Mouse (Mus musculus) ovary, adult 18-20 months (tissue): ENCODE results near the gene Hist1h2bl.
A peak's percentile ranks its signal among the peaks of the same experiment; 100 is the strongest.
"Not testable (repeated sequence)": the region's sequence is repeated elsewhere in the genome, so short reads cannot be mapped to it uniquely, and the experiment has no call there.

Experiments
- DNase-seq: peaks from one replicate; pipeline ENCODE4 v3.0.0; 2022; ENCODE audit warnings: low spot score, mixed read lengths

The Hist1h2bl gene

DNA sequence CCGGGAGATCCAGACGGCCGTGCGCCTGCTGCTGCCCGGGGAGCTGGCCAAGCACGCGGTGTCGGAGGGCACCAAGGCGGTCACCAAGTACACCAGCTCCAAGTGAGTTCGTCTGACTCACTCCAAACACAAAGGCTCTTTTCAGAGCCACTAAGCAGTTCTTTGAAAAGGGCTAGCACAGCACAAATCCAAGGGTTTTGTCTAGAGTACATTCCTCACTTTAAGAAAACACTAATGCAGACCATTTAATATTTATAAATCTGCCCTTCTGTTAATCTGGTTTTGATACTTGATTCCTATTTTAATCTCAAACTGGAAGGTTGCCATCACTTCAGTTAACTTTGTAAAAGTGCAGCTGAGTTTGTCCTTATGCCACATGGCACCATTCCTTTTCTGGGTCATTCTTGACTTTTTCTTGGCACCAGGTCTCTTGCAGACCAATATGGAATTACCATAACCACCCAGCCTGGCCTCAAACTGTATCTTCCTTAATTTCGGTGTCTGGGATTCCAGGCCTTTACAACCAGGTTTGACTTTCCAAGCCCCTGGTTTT is 6.5 kb upstream of the Hist1h2bl start:
- no peak for DNase-seq

DNA sequence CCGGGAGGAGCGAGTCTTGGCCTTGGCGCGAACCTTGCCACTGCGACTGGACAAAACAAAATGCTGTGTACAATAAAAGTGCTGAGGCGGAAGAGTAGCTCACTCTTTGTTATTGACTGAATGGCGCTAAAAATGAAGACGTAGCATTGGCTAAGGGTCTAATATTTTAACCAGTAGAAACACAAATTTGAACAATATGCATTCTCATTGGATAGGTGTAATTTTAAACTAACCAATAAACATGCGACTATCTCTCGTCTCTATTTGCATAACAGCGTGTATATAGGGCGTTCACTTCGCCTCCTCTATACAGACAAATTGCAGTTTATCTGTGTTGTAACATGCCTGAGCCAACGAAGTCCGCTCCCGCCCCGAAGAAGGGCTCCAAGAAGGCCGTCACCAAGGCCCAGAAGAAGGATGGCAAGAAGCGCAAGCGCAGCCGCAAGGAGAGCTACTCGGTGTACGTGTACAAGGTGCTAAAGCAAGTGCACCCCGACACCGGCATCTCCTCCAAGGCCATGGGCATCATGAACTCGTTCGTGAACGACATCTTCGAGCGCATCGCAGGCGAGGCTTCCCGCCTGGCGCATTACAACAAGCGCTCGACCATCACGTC is 5.9 kb upstream of the Hist1h2bl start, which contains the start of gene Hist1h2bm:
Gene Hist1h2bm, plus strand, starts transcription at position 288 of the 616 bp plus-strand sequence.
- peak; percentile 55 for DNase-seq

DNA sequence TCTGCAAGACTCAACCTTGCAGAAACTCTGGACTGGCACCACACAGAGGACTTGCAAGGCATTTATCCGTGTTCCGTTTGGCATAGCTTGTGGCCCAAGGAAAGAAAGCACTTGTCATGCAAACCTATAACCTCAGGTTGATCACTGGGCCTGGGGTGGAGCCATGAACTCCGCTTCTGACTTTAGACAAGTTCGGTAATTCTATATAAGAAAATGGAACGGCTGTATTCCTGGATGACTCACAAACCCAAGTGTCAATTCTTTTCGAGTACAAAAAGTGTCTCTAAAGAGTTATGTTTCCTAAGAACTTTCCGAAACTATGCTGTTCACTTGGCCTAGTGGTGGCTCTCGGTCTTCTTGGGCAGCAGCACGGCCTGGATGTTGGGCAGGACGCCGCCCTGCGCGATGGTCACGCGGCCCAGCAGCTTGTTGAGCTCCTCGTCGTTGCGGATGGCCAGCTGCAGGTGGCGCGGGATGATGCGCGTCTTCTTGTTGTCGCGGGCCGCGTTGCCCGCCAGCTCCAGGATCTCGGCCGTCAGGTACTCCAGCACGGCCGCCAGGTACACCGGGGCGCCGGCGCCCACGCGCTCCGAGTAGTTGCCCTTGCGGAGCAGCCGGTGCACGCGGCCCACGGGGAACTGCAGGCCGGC is 5.3 kb upstream of the Hist1h2bl start:
- not testable (repeated sequence) for DNase-seq

DNA sequence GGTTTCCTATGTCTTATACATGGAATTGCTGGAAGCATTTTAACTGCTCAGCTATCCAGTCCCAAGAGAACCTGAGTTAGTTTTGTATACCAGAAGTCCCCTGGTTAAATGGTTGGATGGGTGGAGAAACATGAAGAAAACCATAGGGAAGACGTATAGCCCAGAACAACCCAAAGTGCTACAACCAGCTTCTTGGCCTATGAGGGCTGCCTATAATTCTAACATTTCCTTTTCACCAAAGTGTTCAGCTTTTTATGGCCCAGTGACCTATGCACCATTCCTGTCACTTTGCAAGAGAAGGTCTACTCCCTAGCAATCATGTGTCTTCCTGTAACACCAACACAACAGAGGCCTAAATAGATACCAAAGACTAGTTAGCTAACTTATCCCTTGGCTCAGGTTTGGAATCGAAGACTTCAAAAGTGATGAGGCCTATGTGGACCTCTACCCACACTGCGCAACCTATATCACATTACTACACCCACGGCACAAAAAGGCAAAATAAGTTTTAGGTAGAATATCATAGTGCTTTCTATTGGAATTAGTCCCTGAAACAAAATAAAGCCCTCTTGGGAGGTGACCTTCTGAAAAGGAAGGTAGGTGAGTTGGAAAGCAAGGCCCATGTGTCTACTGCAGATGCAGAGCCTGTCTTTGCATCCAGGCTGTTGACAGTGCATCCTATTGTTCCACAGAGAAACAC is 2.6 kb upstream of the Hist1h2bl start:
- DNase-seq = no peak

DNA sequence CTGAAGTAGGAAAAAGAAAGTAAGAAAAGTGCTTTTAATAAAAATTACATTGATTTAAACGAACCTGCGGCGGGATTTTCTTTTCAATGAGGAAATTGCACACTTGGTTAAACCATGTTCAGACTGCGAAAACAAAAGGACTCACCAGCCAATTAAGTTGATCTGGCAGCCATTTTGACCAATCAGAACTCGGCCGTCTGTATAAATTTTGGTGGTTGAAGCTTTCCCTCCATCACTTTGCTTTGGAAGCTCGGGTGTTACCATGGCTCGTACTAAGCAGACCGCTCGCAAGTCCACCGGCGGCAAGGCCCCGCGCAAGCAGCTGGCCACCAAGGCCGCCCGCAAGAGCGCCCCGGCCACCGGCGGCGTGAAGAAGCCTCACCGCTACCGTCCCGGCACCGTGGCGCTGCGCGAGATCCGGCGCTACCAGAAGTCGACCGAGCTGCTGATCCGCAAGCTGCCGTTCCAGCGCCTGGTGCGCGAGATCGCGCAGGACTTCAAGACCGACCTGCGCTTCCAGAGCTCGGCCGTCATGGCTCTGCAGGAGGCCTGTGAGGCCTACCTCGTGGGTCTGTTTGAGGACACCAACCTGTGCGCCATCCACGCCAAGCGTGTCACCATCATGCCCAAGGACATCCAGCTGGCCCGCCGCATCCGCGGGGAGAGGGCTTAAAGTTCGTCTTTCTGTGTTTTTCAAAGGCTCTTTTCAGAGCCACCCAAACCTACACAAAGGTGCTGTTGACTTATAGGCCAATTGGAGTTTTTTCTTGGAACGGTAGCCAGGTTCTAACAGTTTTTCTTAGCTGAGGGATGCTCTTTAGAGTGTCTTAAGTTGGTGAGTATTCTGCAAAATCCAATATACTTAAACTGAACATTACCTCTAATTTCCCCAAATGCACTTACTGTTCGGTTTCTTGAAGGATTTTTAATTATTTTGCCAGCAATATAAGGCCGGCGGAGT is 1.7 kb upstream of the Hist1h2bl start, which contains the start of gene Hist1h3h:
Gene Hist1h3h, plus strand, starts transcription at position 263 of the 961 bp plus-strand sequence.
- DNase-seq = peak; percentile 76

DNA sequence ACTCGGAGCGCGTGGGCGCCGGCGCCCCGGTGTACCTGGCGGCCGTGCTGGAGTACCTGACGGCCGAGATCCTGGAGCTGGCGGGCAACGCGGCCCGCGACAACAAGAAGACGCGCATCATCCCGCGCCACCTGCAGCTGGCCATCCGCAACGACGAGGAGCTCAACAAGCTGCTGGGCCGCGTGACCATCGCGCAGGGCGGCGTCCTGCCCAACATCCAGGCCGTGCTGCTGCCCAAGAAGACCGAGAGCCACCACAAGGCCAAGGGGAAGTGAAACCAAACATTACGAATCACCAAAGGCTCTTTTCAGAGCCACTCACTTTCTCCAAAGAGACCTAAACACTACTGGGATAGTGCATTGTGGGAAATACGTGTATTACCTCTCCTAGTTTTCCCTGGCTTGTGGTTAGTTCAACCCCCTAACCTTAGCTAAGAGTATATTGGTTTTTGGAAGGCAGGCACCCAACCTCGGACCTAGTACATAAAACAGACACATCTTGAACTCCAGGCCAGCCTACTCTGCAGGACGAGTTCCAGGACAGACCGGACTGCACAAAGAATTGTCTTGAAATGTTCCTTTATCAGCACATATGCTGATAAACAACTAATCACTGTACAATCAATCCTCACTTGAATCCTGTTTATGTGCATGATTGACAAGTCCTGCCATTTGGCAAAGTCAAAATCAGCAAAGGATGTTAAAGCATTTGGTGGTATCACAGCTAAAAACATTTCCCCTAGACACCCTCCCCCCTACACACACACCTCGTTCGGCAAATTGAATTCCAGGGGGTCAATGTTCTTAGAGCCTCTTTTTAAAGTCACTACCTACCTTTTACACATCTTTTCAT is 823 bp upstream of the Hist1h2bl start:
- not testable (repeated sequence) for DNase-seq

DNA sequence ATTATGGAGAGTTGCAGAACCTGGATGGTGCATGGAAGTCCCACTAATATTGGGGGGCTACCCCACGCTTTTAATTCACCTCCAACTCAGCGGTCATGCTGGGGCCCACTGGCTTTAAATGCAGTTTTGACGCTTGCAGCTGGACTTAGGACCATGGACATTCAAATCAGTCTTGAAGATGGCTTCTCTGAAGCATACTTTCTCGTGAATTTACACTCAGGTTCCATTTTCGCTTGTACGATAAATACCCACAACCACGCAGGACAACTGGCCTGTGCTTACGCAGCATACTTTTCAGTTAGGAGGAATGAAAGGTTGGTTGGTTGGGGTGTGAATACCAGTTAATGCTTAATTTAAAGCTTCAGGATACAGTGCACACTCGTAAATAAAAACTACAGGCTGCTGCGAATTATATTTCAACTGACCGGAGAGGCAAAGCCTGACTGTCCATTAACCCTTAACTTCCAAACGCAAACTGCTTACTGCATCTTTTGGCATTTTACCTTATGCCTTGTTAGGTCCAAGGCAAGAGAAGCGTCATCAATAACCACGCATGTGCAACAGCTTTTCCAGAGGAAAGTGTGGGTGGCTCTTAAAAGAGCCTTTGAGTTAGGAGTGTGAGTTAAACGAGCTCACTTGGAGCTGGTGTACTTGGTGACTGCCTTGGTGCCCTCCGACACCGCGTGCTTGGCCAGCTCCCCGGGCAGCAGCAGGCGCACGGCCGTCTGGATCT is 646 bp downstream of the Hist1h2bl start:
- DNase-seq = no peak

DNA sequence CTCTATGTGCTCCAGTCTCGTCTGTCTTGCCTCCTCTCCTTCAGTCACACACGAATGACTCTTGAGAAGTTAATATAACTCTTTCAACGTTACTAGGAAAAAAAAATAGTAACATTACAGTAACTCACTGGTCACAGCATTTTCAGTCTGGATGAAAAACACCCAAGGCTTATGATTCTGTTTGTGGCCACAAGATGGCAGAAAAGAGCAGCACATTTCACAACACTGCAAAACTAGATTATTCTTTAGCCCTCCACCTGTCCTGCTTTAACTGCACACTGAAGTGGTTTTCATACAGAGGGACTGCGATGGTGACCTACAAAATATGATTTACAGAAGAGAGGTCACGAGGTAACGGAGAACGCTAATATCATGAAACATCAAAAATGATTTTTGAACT is 1.2 kb downstream of the Hist1h2bl start:
- no peak for DNase-seq

DNA sequence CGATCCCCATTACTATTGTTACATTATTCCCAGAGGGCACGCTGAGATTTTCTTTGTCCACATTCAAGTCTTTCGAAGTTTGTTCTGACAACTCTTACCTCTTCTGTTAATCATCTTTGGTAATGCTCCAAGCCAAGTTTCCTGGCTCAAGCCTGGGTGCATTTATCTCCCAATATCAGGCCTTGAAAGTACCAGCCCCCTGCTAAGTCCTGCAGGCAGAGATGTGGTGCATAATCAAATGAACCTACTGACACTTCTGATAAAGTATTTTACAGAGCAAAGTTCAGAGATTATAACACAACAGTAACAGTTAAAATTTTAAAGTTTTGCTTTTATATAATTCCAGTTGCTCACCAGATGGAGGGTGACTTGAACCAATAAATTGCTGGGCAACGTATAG is 4.2 kb downstream of the Hist1h2bl start:
- no peak for DNase-seq

DNA sequence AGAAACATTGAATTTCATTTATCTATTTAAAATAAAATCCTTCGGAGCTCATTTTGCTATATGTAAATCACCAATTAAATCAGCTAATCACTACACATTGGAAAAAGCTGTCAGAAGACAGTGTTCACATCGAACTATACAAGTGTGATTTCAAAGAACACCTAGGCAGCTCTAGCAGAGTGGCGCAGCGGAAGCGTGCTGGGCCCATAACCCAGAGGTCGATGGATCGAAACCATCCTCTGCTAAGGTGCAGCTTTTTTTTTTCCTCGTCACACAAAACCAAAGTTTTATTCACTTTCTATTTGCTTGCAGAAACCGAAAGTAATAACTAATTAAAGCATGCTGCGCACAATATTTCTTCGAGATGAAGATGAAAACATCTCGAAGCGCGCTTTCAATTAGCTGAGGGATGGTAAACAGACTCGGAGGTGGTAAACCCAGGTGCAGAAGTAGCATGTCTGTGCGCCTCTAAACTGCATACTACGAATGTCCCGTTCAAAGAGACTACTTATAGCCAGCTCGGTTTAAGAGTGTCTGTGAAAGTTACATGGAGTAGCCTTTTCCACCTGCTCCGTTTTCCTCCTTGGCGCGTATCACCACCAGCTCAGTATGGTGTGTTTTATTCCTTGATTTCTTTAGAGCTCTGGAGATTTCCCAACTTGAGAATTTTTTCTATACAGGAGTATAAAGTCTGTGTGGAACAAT is 5.0 kb downstream of the Hist1h2bl start:
- DNase-seq = peak; percentile 41

DNA sequence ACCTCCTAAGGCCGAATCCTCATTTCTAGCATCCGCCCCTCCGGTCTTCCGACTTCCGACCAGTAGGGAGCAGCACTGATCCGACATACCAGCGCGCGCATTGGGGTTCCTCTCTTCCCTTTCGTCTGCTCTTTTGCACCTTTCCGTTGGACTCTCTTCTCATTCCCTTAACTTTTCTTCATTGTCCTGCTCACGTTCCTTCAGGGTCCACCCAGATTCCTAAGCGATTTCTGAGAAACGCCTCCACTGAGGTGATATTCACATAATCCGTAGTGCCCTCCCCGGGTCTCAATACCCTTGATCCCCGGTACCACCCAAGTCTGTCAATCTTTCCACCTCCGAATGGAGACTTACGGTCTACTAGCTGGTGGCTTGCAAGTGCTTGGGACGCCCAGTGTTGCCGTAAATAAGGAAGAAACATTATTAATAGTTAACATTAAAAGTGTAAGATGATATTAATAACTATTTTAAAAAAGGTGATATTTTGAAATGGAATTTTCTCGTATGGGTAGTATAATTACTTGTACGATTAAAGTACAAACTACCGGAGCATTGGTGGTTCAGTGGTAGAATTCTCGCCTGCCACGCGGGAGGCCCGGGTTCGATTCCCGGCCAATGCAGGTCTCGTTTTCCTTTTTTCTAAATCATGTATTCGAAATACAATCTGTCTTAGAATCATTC is 5.8 kb downstream of the Hist1h2bl start:
- DNase-seq = peak; percentile 65

DNA sequence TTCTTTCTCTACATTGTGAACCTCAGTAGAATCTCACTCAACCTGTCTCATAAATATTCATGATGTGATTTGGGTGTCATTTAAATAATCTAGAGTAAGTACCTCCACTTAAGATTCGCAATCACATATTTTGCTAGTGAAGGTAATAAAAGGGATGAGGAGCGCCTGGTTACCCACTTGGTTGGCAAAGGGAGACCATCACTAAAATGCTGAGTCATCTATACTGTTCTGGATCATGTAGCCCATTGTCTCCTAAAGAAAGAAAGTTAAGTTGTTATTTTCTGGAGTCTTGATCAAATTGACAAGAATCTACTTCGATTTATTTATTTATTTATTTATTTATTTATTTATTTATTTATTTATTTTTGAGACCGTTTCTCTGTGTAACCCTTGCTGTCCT is 9.3 kb downstream of the Hist1h2bl start:
- no peak for DNase-seq

DNA sequence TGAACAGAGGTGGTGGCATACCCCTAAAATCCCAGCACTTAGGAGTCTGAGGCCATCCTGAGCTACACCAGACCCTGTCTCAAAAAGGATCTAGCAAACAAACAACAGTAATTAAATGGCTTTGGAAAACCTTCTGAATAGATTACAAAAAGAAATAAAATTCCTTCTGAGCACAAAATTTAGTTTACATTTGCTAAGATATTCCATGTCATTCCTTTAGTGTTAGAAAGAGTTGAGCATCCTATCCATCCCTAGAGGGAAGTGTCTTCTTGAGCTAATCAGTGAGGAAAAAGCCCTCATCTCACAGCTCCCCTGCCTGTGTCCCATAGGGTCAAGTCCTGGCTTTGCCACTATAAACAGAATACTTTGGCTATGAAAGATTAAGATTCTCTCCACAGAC is 18.1 kb downstream of the Hist1h2bl start, which contains the start of gene Olfr1359:
Gene Olfr1359, plus strand, starts transcription at position 301 of the 400 bp plus-strand sequence.
- DNase-seq = no peak

DNA sequence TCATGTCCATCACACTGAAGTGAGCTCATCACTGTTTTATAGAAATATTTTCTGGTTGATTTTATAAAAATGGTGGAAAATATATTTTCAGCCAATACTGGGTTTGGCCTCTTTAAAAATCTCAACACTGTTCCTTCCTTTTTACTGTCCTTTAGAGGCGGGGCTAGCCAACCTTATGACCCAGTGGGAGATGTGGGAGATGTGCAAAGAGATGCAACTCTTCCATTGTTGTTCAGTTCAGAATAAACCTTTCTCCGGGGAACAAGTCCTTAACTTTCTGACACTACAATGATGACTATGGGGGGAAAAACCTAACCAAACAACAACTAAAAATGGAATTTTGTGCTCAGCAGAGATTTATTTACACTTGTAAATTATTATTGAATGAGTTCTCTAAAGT is 38.6 kb downstream of the Hist1h2bl start, which contains the start of gene Olfr1360:
Gene Olfr1360, minus strand, starts transcription at position 101 of the 400 bp plus-strand sequence.
- DNase-seq = no peak
